Mouse (Mus musculus) forebrain, embryonic 11.5 days (tissue): ENCODE results near the gene Gm498. TPM values are rescaled to one million over a fixed set of nuclear protein-coding genes. Genes with fewer than 3 reads are reported as not detected.

Experiments
- ATAC-seq: fragments of 200-750 bp; cut with Nextera tagmentation; replicated peaks from 2 replicates; pipeline ENCODE4 v1.8.0; 2017; ENCODE audit warnings: moderate TSS enrichment; ENCODE audit not compliant: low FRiP score
- DNase-seq: peaks from one replicate; pipeline ENCODE4 v3.0.0-alpha.2; 2017; ENCODE audit warnings: low spot score
- H3K27ac ChIP-seq: fragments of 300-500 bp; sonication (generic); 2 replicates; pipeline ENCODE4 v1.5.1; 2014; ENCODE audit warnings: low read depth, low read length
- H3K27me3 ChIP-seq: fragments of 300-500 bp; sonication (generic); 2 replicates; pipeline ENCODE4 v1.6.1; 2014; ENCODE audit warnings: mild to moderate bottlenecking, low read length, mixed read lengths; ENCODE audit not compliant: control insufficient read depth, insufficient read depth
- H3K36me3 ChIP-seq: fragments of 300-500 bp; sonication (generic); 2 replicates; pipeline ENCODE4 v1.6.1; 2014; ENCODE audit warnings: mild to moderate bottlenecking, low read length, moderate library complexity, mixed read lengths; ENCODE audit not compliant: control insufficient read depth, insufficient read depth
- H3K4me1 ChIP-seq: fragments of 300-500 bp; sonication (generic); replicated peaks from 2 replicates; pipeline ENCODE4 v1.6.1; 2014; ENCODE audit warnings: low read length, mixed read lengths; ENCODE audit not compliant: control insufficient read depth, insufficient read depth
- H3K4me2 ChIP-seq: fragments of 300-500 bp; sonication (generic); 2 replicates; pipeline ENCODE4 v1.6.1; 2014; ENCODE audit warnings: low read depth, mild to moderate bottlenecking, low read length, moderate library complexity, mixed read lengths; ENCODE audit not compliant: severe bottlenecking
- H3K4me3 ChIP-seq: fragments of 300-500 bp; sonication (generic); 2 replicates; pipeline ENCODE4 v1.5.1; 2014; ENCODE audit warnings: low read depth, low read length
- H3K9ac ChIP-seq: fragments of 300-500 bp; sonication (generic); 2 replicates; pipeline ENCODE4 v1.6.1; 2014; ENCODE audit warnings: low read length
- H3K9me3 ChIP-seq: fragments of 300-500 bp; sonication (generic); 2 replicates; pipeline ENCODE4 v1.6.1; 2016; ENCODE audit warnings: low read length, mixed read lengths; ENCODE audit not compliant: control insufficient read depth
- WGBS: fragments of 180-500 bp; shearing (Covaris S2); extraction: QIAGEN DNeasy Blood & Tissue Kit; methylation state at CpG from one replicate; pipeline ENCODE4 v1.1.7; 2014; 5-methylcytosine and 5-hydroxymethylcytosine counted together
- polyA plus RNA-seq: library from polyadenylated mRNA; unstranded; fragments of >200 nt; fragmentation: Nextera tagmentation; extraction: Ambion mirVana; gene quantifications from 2 replicates; pipeline ENCODE4 v1.2.1, GENCODE M21; 2014

The Gm498 gene
- polyA plus RNA-seq, 1 experiment from 2014 or later: not detected

- Histone ChIP-seq H3K4me2 (no peak overlapping the region), H3K27ac (no peak overlapping the region), H3K4me3 (no peak overlapping the region), H3K36me3 (no peaks in the 10 kb centered on the region; the same call in 1 of the 2 replicates), H3K4me1 (peaks cover 6% of the 10 kb centered on the region), H3K9ac (no peak overlapping the region), H3K9me3 (no peaks in the 10 kb centered on the region), H3K27me3 (no peaks in the 10 kb centered on the region)
- 89% methylated on average over 8 of the region's 8 CpGs for WGBS
- ATAC-seq: no peak
- no peak for DNase-seq
Measured at GRCm38 (mm10) chr7:143832196-143832595, 34.4 kb upstream of the Gm498 start.

GRCm38 (mm10) chr7:143832611-143833010 is 34.0 kb upstream of the Gm498 start:
- no peak overlapping the region for H3K4me3 ChIP-seq
- peaks cover 6% of the 10 kb centered on the region for H3K4me1 ChIP-seq
- H3K9me3 ChIP-seq: no peaks in the 10 kb centered on the region

GRCm38 (mm10) chr7:143833581-143834190 is 33.0 kb upstream of the Gm498 start:
- H3K9me3 ChIP-seq: no peaks in the 10 kb centered on the region
- H3K4me2 ChIP-seq: no peak overlapping the region
- no peak overlapping the region for H3K27ac ChIP-seq
- ATAC-seq (no peak), DNase-seq (no peak)
- peaks cover 6% of the 10 kb centered on the region for H3K4me1 ChIP-seq
- no peak overlapping the region for H3K4me3 ChIP-seq
- H3K9ac ChIP-seq: no peak overlapping the region
- no peaks in the 10 kb centered on the region for H3K27me3 ChIP-seq
- H3K36me3 ChIP-seq: no peaks in the 10 kb centered on the region; the same call in 1 of the 2 replicates
- WGBS: 87% methylated on average over 6 of the region's 6 CpGs

More at GRCm38 (mm10) chr7:143832611-143833010, 34.0 kb upstream of the Gm498 start:
- Histone ChIP-seq H3K9ac (no peak overlapping the region), H3K27me3 (no peaks in the 10 kb centered on the region), H3K4me2 (no peak overlapping the region), H3K36me3 (no peaks in the 10 kb centered on the region; the same call in 1 of the 2 replicates), H3K27ac (no peak overlapping the region)
- no peak for DNase-seq
- WGBS: 82% methylated on average over 2 of the region's 2 CpGs
- no peak for ATAC-seq

GRCm38 (mm10) chr7:143834316-143834715 is 32.3 kb upstream of the Gm498 start:
- no peak overlapping the region for H3K4me2 ChIP-seq
- 88% methylated on average over 2 of the region's 2 CpGs for WGBS
- H3K9ac ChIP-seq: no peak overlapping the region
- no peaks in the 10 kb centered on the region for H3K9me3 ChIP-seq
- H3K4me3 ChIP-seq: no peak overlapping the region
- no peaks in the 10 kb centered on the region; the same call in 1 of the 2 replicates for H3K36me3 ChIP-seq
- H3K4me1 ChIP-seq: peaks cover 6% of the 10 kb centered on the region
- no peak for ATAC-seq
- no peak for DNase-seq
- H3K27me3 ChIP-seq: no peaks in the 10 kb centered on the region
- H3K27ac ChIP-seq: no peak overlapping the region

GRCm38 (mm10) chr7:143834972-143835371 is 31.7 kb upstream of the Gm498 start:
- Histone ChIP-seq H3K4me2 (no peak overlapping the region), H3K36me3 (no peaks in the 10 kb centered on the region; the same call in 1 of the 2 replicates), H3K4me1 (peaks cover 6% of the 10 kb centered on the region), H3K27me3 (no peaks in the 10 kb centered on the region), H3K9ac (no peak overlapping the region), H3K27ac (no peak overlapping the region), H3K9me3 (no peaks in the 10 kb centered on the region), H3K4me3 (no peak overlapping the region)
- no peak for DNase-seq
- WGBS: 86% methylated on average over 3 of the region's 3 CpGs
- no peak for ATAC-seq

GRCm38 (mm10) chr7:143837705-143838358 is 28.8 kb upstream of the Gm498 start:
- no peak overlapping the region for H3K4me2 ChIP-seq
- H3K27me3 ChIP-seq: no peaks in the 10 kb centered on the region
- 90% methylated on average over 3 of the region's 3 CpGs for WGBS
- H3K9me3 ChIP-seq: no peaks in the 10 kb centered on the region
- H3K4me3 ChIP-seq: no peak overlapping the region
- H3K36me3 ChIP-seq: peaks cover 5% of the 10 kb centered on the region
- H3K4me1 ChIP-seq: no peaks in the 10 kb centered on the region; the same call in 1 of the 2 replicates
- no peak overlapping the region for H3K27ac ChIP-seq
- no peak for ATAC-seq
- H3K9ac ChIP-seq: no peak overlapping the region
- no peak for DNase-seq

GRCm38 (mm10) chr7:143840121-143840520 is 26.5 kb upstream of the Gm498 start:
- no peak overlapping the region for H3K9ac ChIP-seq

GRCm38 (mm10) chr7:143841301-143841700 is 25.3 kb upstream of the Gm498 start:
- DNase-seq (no peak), ATAC-seq (no peak)
- no peak overlapping the region for H3K4me2 ChIP-seq
- no peaks in the 10 kb centered on the region for H3K27me3 ChIP-seq
- H3K9ac ChIP-seq: no peak overlapping the region
- no peak overlapping the region for H3K4me3 ChIP-seq
- no peaks in the 10 kb centered on the region for H3K9me3 ChIP-seq
- peaks cover 21% of the 10 kb centered on the region for H3K36me3 ChIP-seq
- no peak overlapping the region for H3K27ac ChIP-seq
- WGBS: 96% methylated on average over 8 of the region's 8 CpGs
- H3K4me1 ChIP-seq: no peaks in the 10 kb centered on the region

More at GRCm38 (mm10) chr7:143840121-143840520, 26.5 kb upstream of the Gm498 start:
- Histone ChIP-seq H3K4me2 (no peak overlapping the region), H3K9me3 (no peaks in the 10 kb centered on the region), H3K27me3 (no peaks in the 10 kb centered on the region), H3K4me1 (no peaks in the 10 kb centered on the region), H3K36me3 (peaks cover 11% of the 10 kb centered on the region), H3K4me3 (no peak overlapping the region), H3K27ac (no peak overlapping the region)
- WGBS: 89% methylated on average over 5 of the region's 5 CpGs
- DNase-seq (no peak), ATAC-seq (no peak)
